Mouse (Mus musculus): ENCODE measurements around the gene Ptgr1. TPM values are rescaled to one million over a fixed set of nuclear protein-coding genes. Genes with fewer than 3 reads are reported as not detected.
A peak's percentile ranks its signal among the peaks of the same experiment; 100 is the strongest.

The Ptgr1 gene
- total RNA-seq, 2 experiments from 2014 or later = 8.5 to 11.4 TPM

GRCm38 (mm10) chr4:58990609-58991434 is 3.9 kb upstream of the Ptgr1 start:
- DNase-seq = no peak

DNA sequence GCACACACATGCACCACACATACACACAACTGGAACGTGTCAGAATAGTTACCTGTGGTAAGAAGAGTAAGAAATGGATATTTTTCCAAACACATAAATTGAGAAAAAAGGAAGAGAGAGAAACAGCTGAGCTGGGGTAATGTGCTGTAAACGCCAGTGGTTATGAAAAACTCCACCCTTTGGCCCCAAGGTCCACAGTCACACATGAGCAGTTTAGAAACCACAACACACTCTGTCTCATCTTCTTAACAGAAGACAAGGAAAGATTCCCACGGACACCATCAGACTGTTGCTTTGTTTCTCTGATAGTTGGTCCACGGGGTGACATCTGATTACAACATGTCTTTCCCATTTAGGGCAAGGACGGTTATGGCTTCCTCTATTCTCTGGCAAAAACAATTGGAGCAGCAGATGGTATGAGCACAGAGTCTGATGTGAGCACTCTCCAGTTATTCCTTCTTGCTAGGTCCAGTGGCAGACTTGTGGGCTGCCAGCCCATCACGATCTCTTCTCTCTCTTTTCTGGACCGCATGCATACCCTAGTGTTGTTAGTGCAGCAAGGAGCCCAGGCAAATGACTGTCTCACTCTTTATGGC is 2.5 kb upstream of the Ptgr1 start:
- DNase-seq = no peak

DNA sequence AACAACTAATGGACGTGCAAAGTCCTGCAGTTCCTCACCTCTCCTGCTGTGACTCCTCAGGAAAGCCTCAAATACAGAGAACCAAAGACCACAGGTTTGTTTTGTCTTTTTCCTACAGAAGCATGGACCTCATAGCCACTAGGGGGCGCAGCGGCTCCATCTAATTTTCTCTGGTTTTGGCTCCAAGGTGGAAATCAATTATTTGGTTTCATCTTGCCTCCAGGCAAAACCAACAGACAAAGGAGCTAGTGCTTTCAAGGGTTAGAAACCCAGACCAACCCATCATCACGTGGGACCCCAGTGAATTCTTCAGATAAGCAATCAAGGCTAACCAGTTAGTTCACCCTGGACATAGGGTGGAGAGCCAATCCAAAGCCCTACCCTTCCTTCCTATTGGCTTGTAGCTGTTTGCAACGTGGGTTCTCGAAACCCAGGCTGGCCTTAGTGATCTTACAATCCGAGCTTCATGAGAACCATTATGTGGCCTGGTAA is 1.7 kb downstream of the Ptgr1 start:
- DNase-seq = peak; percentile 83

- DNase-seq = no peak
Observed at GRCm38 (mm10) chr4:58982806-58983205, 4.1 kb downstream of the Ptgr1 start.

DNA sequence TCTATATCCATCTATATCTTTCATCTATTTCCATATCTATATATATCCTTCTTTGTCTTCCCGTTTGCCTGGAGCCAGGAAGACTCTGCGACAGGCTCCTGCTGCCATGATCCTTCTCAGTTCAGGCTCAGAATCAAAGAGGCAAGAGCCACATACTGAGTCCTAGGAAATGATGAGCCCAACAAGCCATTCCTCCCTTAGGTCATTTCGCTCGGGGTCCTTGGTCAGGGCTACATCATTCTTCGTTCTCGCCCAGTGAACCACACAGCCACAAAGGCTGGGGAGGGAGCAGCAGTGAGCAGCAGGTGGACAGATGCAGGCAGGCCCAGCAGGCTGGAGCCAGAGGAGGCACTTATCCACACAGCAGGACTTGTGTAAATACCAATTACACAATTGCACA is 5.5 kb downstream of the Ptgr1 start:
- DNase-seq = no peak

- DNase-seq = no peak
Observed at GRCm38 (mm10) chr4:58975711-58976110, 11.2 kb downstream of the Ptgr1 start.

GRCm38 (mm10) chr4:58970678-58971077 is 16.2 kb downstream of the Ptgr1 start:
- no peak for DNase-seq

DNA sequence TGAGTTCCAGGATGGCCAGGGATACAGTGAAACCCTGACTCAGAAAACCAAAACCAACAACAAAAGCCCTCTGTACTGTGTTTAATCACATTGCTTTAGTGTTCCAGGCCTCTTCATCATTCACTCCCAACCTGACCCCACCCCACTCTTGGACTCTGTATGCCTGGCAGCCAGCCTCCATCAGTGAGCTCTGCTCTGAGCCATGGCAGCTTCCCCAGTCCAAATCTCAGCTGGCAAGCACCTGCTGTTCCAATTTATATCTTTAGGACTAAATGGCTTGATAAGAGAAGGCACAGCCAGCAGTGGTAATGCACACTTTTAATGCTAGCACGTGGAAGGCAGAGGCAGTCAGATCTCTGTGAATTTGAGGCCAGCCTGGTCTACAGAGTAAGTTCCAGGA is 21.8 kb downstream of the Ptgr1 start:
- no peak for DNase-seq

DNA sequence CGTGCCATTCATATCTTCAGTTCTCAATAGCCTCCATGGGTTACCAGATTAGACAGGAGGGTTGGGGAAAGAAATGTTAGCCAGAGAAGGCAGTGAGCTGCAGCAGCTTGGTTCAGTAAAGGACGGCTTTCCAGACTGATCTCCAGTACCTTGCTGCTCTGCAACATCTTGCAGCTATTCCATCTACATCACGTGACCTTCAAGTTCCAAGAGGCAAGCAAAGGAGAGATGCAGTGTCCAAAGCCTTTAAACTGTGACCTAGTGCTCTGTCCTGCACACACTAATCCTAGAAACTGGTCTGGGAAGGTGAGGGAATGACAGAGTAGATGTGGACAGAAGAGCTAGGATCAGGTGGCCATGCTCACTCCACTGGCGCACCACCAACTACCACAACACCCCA is 23.6 kb downstream of the Ptgr1 start:
- no peak for DNase-seq

DNA sequence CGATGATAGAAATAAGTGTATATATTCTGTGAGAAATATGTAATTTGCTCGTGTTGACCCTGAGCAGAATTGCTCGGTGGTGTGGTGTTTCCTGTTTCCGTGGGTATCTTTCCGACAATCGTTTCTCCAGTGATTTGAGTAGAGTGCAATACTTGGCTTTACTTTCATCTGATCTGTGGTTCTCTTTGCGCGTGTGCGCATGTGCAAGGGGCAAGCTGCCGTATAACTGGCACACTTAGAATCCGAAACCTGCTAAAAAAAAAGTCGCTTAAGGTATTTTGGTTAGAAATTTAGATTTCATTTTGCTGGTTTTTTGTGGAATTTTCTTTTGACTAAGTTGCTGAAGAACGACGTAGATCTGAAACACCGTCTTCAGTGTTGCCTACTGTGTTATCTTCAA is 25.2 kb downstream of the Ptgr1 start:
- DNase-seq = no peak

GRCm38 (mm10) chr4:58952630-58953029 is 34.3 kb downstream of the Ptgr1 start:
- DNase-seq = no peak

GRCm38 (mm10) chr4:58948391-58948790 is 38.5 kb downstream of the Ptgr1 start:
- DNase-seq = no peak

GRCm38 (mm10) chr4:58944695-58945094 is 42.2 kb downstream of the Ptgr1 start:
- DNase-seq = no peak

- DNase-seq = no peak
Observed at GRCm38 (mm10) chr4:58944206-58944553, 42.7 kb downstream of the Ptgr1 start.

DNA sequence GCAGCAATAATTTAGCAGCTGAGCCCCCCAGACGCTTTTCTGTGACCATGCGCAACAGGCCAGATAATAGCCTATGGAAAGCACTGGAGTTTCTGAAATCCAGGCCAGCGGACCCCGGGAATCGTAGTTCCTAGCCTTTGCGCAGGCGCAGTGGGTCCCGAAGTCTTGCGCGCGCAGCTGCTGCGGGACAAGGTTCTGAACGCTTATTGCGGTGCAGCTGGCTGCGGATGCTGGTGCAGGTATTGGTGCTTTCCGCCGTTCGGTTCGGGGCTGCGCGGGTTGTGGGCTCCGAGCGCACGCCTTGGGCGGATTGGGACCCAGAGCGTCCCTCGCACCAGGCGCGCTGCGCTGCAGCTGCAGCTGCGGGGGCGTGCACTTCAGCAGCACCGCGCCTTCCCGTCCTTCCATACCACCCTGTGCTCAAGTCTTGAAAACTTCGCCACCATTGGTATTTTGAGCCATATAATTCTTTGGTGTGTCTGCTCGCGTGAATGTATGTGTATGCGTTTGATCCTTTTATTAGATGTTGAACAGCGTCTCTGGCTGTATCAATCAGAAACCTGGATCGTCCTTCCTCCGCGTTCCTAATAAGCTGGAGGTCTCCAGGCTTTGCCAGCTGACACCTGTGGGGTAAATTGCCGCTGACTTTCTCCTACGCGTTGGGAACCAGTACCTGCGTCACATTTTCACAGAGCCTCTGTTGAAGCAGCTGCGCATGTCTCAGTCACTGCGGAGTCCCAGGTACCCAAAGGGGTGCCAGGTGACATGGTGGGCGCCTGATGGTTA is 43.3 kb downstream of the Ptgr1 start, which contains the start of gene Zkscan16:
Gene Zkscan16, plus strand, starts transcription at position 209 of the 786 bp plus-strand sequence.
- DNase-seq = peak; percentile 85

GRCm38 (mm10) chr4:58942942-58943341 is 44.0 kb downstream of the Ptgr1 start:
- DNase-seq = no peak

DNA sequence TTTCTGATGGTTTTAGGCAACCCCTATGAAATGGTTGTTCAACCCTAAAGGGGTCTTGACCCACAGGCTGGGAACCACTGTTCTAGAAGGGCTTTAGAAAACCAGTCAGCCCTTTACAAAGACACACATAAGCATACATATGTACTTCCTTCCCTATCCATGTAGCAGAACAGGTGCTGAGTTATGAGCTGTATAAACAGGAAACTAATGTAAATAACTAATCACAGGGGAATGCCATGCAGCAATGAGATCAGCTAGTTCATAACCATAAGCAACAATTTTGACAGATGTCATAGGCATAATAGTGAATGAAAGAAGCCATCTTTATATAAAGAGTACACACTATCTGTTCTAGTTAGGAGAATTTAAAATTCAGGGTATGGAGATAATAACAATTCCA is 45.3 kb downstream of the Ptgr1 start:
- no peak for DNase-seq

- no peak for DNase-seq
Observed at GRCm38 (mm10) chr4:58935846-58936245, 51.1 kb downstream of the Ptgr1 start.

DNA sequence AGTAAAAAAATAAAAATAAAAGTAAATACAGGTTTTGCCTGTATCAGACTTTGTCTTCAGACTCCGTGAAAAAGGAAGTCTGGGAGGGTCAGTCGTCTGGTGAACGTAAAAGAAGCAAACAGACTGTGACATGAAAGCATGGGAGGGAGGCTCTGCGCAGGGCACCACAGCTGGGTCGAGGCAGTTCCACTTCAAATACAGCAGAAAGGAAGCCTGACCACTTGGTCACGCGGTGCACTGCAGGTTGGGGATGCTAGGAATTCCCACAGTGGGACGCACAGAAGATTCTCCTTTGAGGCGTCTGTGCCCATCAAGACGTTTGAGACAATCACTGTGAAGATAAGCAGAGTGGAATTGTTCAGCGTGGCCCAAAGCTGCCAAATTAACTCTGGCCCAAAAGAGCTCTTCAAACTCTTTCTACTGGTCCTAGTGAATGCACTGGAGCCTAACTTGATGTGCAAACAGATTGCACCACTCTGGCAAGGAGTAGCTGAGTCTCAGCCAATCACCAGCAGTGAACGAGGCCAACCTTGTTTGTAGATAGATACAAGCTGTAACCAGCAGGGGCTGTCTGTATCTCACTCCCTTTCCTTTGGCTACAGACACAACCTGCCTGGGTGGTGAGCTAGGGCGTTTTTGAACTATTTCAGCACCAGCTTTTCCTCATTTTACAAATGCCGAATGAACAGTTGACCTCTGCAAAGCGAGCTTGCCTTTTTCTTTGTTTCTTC is 52.0 kb downstream of the Ptgr1 start:
- peak; percentile 41 for DNase-seq

DNA sequence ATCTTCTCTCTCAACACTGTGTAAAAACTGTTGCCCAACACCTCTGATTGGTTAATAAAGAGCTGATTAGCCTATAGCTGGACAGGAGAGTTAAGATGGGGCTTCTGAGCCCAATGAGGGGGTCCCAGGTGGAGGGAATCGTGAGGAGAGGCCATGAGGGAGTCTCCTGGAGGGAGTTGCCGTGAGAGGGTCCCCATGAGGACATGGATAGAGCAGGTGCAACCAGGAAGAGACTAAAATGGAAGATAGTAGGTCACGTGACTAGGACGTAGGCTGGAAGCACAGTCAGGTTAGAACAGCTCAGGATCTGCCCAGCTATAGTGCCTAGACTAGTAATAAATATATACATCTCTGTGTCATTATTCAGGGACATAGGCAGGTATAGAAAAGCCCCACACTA is 52.6 kb downstream of the Ptgr1 start:
- DNase-seq = no peak

- DNase-seq = no peak
Observed at GRCm38 (mm10) chr4:58932541-58932940, 54.4 kb downstream of the Ptgr1 start.

- DNase-seq = no peak
Observed at GRCm38 (mm10) chr4:58927661-58928060, 59.3 kb downstream of the Ptgr1 start.

DNA sequence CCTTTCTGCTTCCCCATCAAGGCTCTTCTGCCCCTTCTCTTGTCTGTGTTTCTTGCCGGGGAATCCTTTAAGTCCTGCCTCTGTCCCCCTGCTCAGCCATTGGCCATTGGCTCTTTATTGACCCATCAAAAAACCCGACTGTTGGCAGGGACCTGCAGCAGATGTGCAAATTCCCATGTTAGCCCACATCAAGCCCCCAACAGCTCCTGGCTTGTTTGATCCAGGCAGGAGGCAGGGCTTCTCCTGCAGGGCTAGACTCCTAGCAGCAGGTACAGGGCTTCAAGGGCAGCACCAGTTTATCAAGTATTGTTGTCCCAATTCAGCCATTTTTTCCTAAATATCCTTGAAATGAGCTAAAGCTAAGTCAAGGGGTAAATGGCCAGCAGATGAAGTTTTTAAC is 60.8 kb downstream of the Ptgr1 start:
- no peak for DNase-seq
